Comparison of ENCODE assay signal across 11 mouse cellular contexts in the genomic region with DNA sequence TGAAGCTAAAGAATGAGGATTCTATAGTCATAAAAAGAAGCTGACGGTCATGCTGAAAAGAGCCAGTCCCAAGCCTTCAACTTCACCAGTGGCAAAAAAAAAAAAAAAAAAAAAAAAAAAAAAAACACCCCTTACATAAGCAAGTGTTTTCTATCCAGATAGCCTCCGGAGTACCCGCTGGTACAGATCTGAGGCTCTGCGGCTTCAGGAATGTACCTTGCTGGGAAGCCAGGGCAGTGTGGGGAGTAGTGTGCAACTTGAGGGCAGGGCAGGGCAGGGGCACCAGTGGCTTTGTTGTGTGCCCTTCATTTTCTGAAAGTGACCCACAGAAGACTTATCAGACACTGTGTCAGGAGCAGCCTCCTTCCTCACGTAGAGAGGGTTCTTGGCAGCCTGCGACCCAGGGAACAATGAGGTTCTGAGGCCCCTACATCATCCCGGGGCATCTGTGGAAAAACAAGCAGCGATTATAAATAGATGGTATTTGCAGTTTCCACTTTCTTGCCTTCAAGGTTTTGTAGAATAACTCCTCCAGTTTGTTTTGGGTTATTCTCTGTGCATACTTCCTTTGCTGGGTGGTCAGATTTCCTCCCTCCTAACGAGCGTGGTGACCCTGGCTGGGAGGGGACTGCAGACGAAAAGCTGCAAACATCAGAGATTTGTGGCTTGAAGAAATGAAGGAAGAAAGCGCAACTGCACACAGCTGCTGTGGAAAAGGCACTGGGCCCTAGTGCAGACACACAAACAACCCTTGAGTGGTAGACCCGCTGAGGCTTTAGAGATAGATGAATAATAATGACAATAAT. TPM values are rescaled to one million over a fixed set of nuclear protein-coding genes. Genes with fewer than 3 reads are reported as not detected.
DNase-seq lines count a peak whose midpoint lies in the region; ATAC-seq and TF ChIP-seq lines count a peak whose summit lies in the region.
"Had no signal": no experiment of that assay in that cellular context is flagged by ENCODE, and none has a peak within 500 bp of the region (broad histone marks: within the 10 kb centered on the region; RNA-seq: fewer than 3 reads in every experiment).

No protein-coding gene starts in this region.

- WGBS in heart, embryonic 11.5 days (ENCODE audit: insufficient replicate concordance): 57% methylated on average over 13 of the region's 13 CpGs
- WGBS in intestine, embryonic 14.5 days: 54% methylated on average over 13 of the region's 13 CpGs

- no peak for TF ChIP-seq CTCF in layer of hippocampus, adult 2 months (conservative IDR thresholded peaks at IDR 0.05)

- H3K9ac ChIP-seq in heart, embryonic 11.5 days (ENCODE audit: low read depth, low read length): no peak overlapping the region
- H3K9ac ChIP-seq in intestine, embryonic 14.5 days (ENCODE audit: low read length): no peak overlapping the region

- no peak for ATAC-seq in heart, embryonic 11.5 days (replicated peaks; ENCODE audit: insufficient number of reproducible peaks, low FRiP score, low TSS enrichment)
- ATAC-seq in intestine, embryonic 14.5 days (replicated peaks; ENCODE audit: low FRiP score, low TSS enrichment, low read depth): no peak

- no peaks in the 10 kb centered on the region for H3K9me3 ChIP-seq in heart, embryonic 11.5 days (replicated peaks; ENCODE audit: control insufficient read depth, low read length)
- no peaks in the 10 kb centered on the region for H3K9me3 ChIP-seq in intestine, embryonic 14.5 days (ENCODE audit: control insufficient read depth, low read length)

- H3K4me1 ChIP-seq in heart, embryonic 11.5 days (ENCODE audit: control insufficient read depth, insufficient read depth, low read length): peaks cover 17% of the 10 kb centered on the region
- H3K4me1 ChIP-seq in brown adipose tissue, adult 24 weeks (ENCODE audit: control insufficient read depth, insufficient read depth, insufficient read length, low read length): peaks cover 55% of the 10 kb centered on the region
- H3K4me1 ChIP-seq in intestine, embryonic 14.5 days (replicated peaks; ENCODE audit: control insufficient read depth, insufficient read depth, low read length): peaks cover 8% of the 10 kb centered on the region

- H3K27ac ChIP-seq in heart, embryonic 11.5 days (ENCODE audit: low read depth, low read length): peak overlapping the region; percentile 57
- H3K27ac ChIP-seq in layer of hippocampus, adult 2 months: peak overlapping the region; percentile 82
- peak overlapping the region; percentile 67 for H3K27ac ChIP-seq in brown adipose tissue, adult 24 weeks (replicated peaks; ENCODE audit: low read depth, low read length)
- peak overlapping the region; percentile 54; the same call in 1 of the 2 replicates for H3K27ac ChIP-seq in intestine, embryonic 14.5 days (ENCODE audit: low read depth)

- DNase-seq in heart, adult 18-20 months: no peak
- DNase-seq in layer of hippocampus, adult 2 months (ENCODE audit: low spot score in 2 of 2): no peak
- DNase-seq in layer of hippocampus, adult 18-20 months (ENCODE audit: low spot score in 2 of 2): no peak
- no peak for DNase-seq in intestine, embryonic 14.5 days (ENCODE audit: low spot score)
- no peak for DNase-seq in natural killer cell, adult 2 months (ENCODE audit: low spot score in 2 of 2)
- DNase-seq in frontal cortex, postnatal 14 days (ENCODE audit: low spot score in 2 of 2): no peak
- DNase-seq: cerebellum, adult 18-20 months; right cerebral cortex, postnatal 25 days; thymus, adult 2 months had no signal

- no peak overlapping the region for H3K4me3 ChIP-seq in heart, embryonic 11.5 days (ENCODE audit: low read depth, low read length)
- H3K4me3 ChIP-seq in layer of hippocampus, adult 2 months: no peak overlapping the region; the same call in 1 of the 2 replicates
- H3K4me3 ChIP-seq in brown adipose tissue, adult 24 weeks (ENCODE audit: insufficient read depth, low read depth, low read length): 0 out of 2 replicates have a peak overlapping the region, but pooled peaks have one; percentile 7
- no peak overlapping the region for H3K4me3 ChIP-seq in intestine, embryonic 14.5 days (ENCODE audit: low read depth, low read length)

- H3K27me3 ChIP-seq in heart, embryonic 11.5 days (ENCODE audit: control insufficient read depth, insufficient read depth, low read length): no peaks in the 10 kb centered on the region
- H3K27me3 ChIP-seq in intestine, embryonic 14.5 days (replicated peaks; ENCODE audit: control insufficient read depth, insufficient read depth, low read length): no peaks in the 10 kb centered on the region

- H3K36me3 ChIP-seq in heart, embryonic 11.5 days (ENCODE audit: control insufficient read depth, insufficient read depth, low read length): no peaks in the 10 kb centered on the region
- H3K36me3 ChIP-seq in intestine, embryonic 14.5 days (ENCODE audit: control insufficient read depth, insufficient read depth, low read length): peaks cover 30% of the 10 kb centered on the region

- no peak overlapping the region for H3K4me2 ChIP-seq in heart, embryonic 11.5 days
- H3K4me2 ChIP-seq in intestine, embryonic 14.5 days (ENCODE audit: low read length): no peak overlapping the region

RNA-seq across cellular contexts. Expression of a gene that starts 26.5 kb away (rescaled TPM):
- 5.5 and 5.8 TPM in 2 replicates for polyA plus RNA-seq in heart, embryonic 11.5 days (2014; fragmentation: Nextera tagmentation; extraction: Ambion mirVana)
- 10 to 100 TPM; 20.2 to 30.1 TPM for total RNA-seq in heart, adult 18-20 months (2021)
- 10 to 100 TPM; 60.3 to 63.7 TPM for total RNA-seq in layer of hippocampus, adult 2 months (2021)
- total RNA-seq in layer of hippocampus, adult 18-20 months (2021): 10 to 100 TPM; 54.1 to 56.3 TPM
- polyA plus RNA-seq in brown adipose tissue, adult 24 weeks (2012; ENCODE audit: insufficient read depth, insufficient read length, missing spikeins): 40.3 and 43.2 TPM in 2 replicates
- 43.8 and 44.0 TPM in 2 replicates for polyA plus RNA-seq in intestine, embryonic 14.5 days (2014; fragmentation: Nextera tagmentation; extraction: Ambion mirVana)
